Comparison of ENCODE assay signal across 8 mouse cellular contexts in genomic region chr11:90358063-90358462, GRCm38 (mm10). TPM values are rescaled to one million over a fixed set of nuclear protein-coding genes. Genes with fewer than 3 reads are reported as not detected.
DNase-seq lines count a peak whose midpoint lies in the region; ATAC-seq and TF ChIP-seq lines count a peak whose summit lies in the region.
"Had no signal": no experiment of that assay in that cellular context is flagged by ENCODE, and none has a peak within 500 bp of the region (broad histone marks: within the 10 kb centered on the region; RNA-seq: fewer than 3 reads in every experiment).

No protein-coding gene starts in this region.

- H3K4me1 ChIP-seq in limb, embryonic 15.5 days: peaks cover 35% of the 10 kb centered on the region
- peaks cover 22% of the 10 kb centered on the region for H3K4me1 ChIP-seq in limb, embryonic 10.5 days
- peaks cover 21% of the 10 kb centered on the region for H3K4me1 ChIP-seq in intestine, embryonic 15.5 days (replicated peaks)
- H3K4me1 ChIP-seq in kidney, postnatal 0 days (replicated peaks; ENCODE audit: insufficient read depth, low read length): peaks cover 22% of the 10 kb centered on the region

- no peaks in the 10 kb centered on the region for H3K36me3 ChIP-seq in limb, embryonic 15.5 days
- no peaks in the 10 kb centered on the region for H3K36me3 ChIP-seq in limb, embryonic 10.5 days
- H3K36me3 ChIP-seq in intestine, embryonic 15.5 days: no peaks in the 10 kb centered on the region
- H3K36me3 ChIP-seq in kidney, postnatal 0 days (ENCODE audit: insufficient read depth, low read length): no peaks in the 10 kb centered on the region

- H3K27ac ChIP-seq in limb, embryonic 15.5 days: 0 out of 2 replicates have a peak overlapping the region, but pooled peaks have one; percentile 7
- no peak overlapping the region for H3K27ac ChIP-seq in limb, embryonic 10.5 days
- no peak overlapping the region for H3K27ac ChIP-seq in intestine, embryonic 15.5 days
- peak overlapping the region; percentile 79; the same call in 1 of the 2 replicates for H3K27ac ChIP-seq in kidney, postnatal 0 days

- H3K4me2 ChIP-seq in limb, embryonic 15.5 days: no peak overlapping the region
- no peak overlapping the region for H3K4me2 ChIP-seq in intestine, embryonic 15.5 days (replicated peaks)
- H3K4me2 ChIP-seq in kidney, postnatal 0 days (ENCODE audit: low read length): no peak overlapping the region

- no peak for TF ChIP-seq CTCF in kidney, postnatal 0 days (IDR thresholded peaks at IDR 0.05; ENCODE audit: low read depth)

- no peak overlapping the region for H3K4me3 ChIP-seq in limb, embryonic 15.5 days
- no peak overlapping the region for H3K4me3 ChIP-seq in limb, embryonic 10.5 days
- no peak overlapping the region for H3K4me3 ChIP-seq in intestine, embryonic 15.5 days (replicated peaks)
- H3K4me3 ChIP-seq in kidney, postnatal 0 days (replicated peaks; ENCODE audit: low read depth, low read length): no peak overlapping the region

- H3K9ac ChIP-seq in limb, embryonic 15.5 days: no peak overlapping the region
- no peak overlapping the region for H3K9ac ChIP-seq in intestine, embryonic 15.5 days
- H3K9ac ChIP-seq in kidney, postnatal 0 days (ENCODE audit: low read depth, low read length): no peak overlapping the region

- H3K27me3 ChIP-seq in limb, embryonic 15.5 days: no peaks in the 10 kb centered on the region
- no peaks in the 10 kb centered on the region for H3K27me3 ChIP-seq in limb, embryonic 10.5 days (ENCODE audit: low read depth, poor library complexity, severe bottlenecking)
- no peaks in the 10 kb centered on the region for H3K27me3 ChIP-seq in intestine, embryonic 15.5 days (replicated peaks)
- no peaks in the 10 kb centered on the region for H3K27me3 ChIP-seq in kidney, postnatal 0 days (ENCODE audit: insufficient read depth, low read length)

- WGBS in limb, embryonic 15.5 days: 47% methylated on average over 8 of the region's 8 CpGs
- WGBS in limb, embryonic 10.5 days: 89% methylated on average over 8 of the region's 8 CpGs
- WGBS in intestine, embryonic 15.5 days: 31% methylated on average over 8 of the region's 8 CpGs
- 46% methylated on average over 8 of the region's 8 CpGs for WGBS in kidney, postnatal 0 days

- H3K9me3 ChIP-seq in limb, embryonic 15.5 days: no peaks in the 10 kb centered on the region
- no peaks in the 10 kb centered on the region for H3K9me3 ChIP-seq in limb, embryonic 10.5 days (replicated peaks)
- no peaks in the 10 kb centered on the region for H3K9me3 ChIP-seq in intestine, embryonic 15.5 days
- no peaks in the 10 kb centered on the region for H3K9me3 ChIP-seq in kidney, postnatal 0 days (replicated peaks; ENCODE audit: low read length)

- no peak for ATAC-seq in limb, embryonic 15.5 days (ENCODE audit: insufficient number of reproducible peaks, low FRiP score, low TSS enrichment, low read depth)
- ATAC-seq in intestine, embryonic 15.5 days: peak; percentile 22; the same call in 1 of the 2 replicates
- no peak for ATAC-seq in kidney, postnatal 0 days (replicated peaks; ENCODE audit: low FRiP score, low read depth)
- ATAC-seq: forebrain, embryonic 14.5 days had no signal

- no peak for DNase-seq in limb, embryonic 10.5 days (ENCODE audit: low spot score)
- peak; percentile 37 for DNase-seq in kidney, postnatal 0 days (ENCODE audit: low spot score)
- DNase-seq in lung, postnatal 25 days (ENCODE audit: low spot score): peak; percentile 47
- no peak for DNase-seq in natural killer cell, adult 2 months (ENCODE audit: low spot score in 2 of 2)
- DNase-seq in embryo, embryonic 10.5 days (ENCODE audit: low spot score): no peak

RNA-seq across cellular contexts. Expression of gene Hlf, which starts 32.6 kb away (rescaled TPM):
- polyA plus RNA-seq in limb, embryonic 15.5 days (2015; fragmentation: Nextera tagmentation; extraction: Ambion mirVana): 2.6 and 3.1 TPM in 2 replicates
- 0.21 and 0.29 TPM in 2 replicates for polyA plus RNA-seq in limb, embryonic 10.5 days (2016; fragmentation: Nextera tagmentation; extraction: Ambion mirVana)
- 1.3 and 1.6 TPM in 2 replicates for polyA plus RNA-seq in intestine, embryonic 15.5 days (2015; fragmentation: Nextera tagmentation; extraction: Ambion mirVana)
- polyA plus RNA-seq in kidney, postnatal 0 days (2015; fragmentation: Nextera tagmentation; extraction: Ambion mirVana): 2.4 and 2.6 TPM in 2 replicates

Comparison
In these comparisons a context has a peak if more than half of its experiments do, and no peak if none do; other contexts are left out.
1. H3K27ac ChIP-seq: peak in limb, embryonic 15.5 days (single experiment) and kidney, postnatal 0 days (single experiment); none in limb, embryonic 10.5 days (single experiment) and intestine, embryonic 15.5 days (single experiment).
2. DNase-seq: peak in kidney, postnatal 0 days (single experiment) and lung, postnatal 25 days (single experiment); none in limb, embryonic 10.5 days (single experiment), natural killer cell, adult 2 months (0 of 2) and embryo, embryonic 10.5 days (single experiment).